Mouse (Mus musculus) embryonic facial prominence, embryonic 12.5 days (tissue): ENCODE measurements at regions not wholly inside any gene's neighbourhood (a gene's known extent, or its start where the extent isn't known, plus 50 kb on each side); places are given as distances from the start of the nearest gene placed in this dataset.
A peak's percentile ranks its signal among the peaks of the same experiment; 100 is the strongest.

Experiments
- ATAC-seq: fragments of 200-750 bp; cut with Nextera tagmentation; 2 replicates; pipeline ENCODE4 v1.8.0; 2017; ENCODE audit not compliant: insufficient number of reproducible peaks, insufficient read depth, low FRiP score, low TSS enrichment
- H3K27ac ChIP-seq: fragments of 300-500 bp; sonication (generic); 2 replicates; pipeline ENCODE4 v1.5.1; 2016; ENCODE audit warnings: mild to moderate bottlenecking
- H3K27me3 ChIP-seq: fragments of 300-500 bp; sonication (generic); 2 replicates; pipeline ENCODE4 v1.6.1; 2016; ENCODE audit warnings: mild to moderate bottlenecking, moderate library complexity
- H3K36me3 ChIP-seq: fragments of 300-500 bp; sonication (generic); 2 replicates; pipeline ENCODE4 v1.6.1; 2016; ENCODE audit warnings: mild to moderate bottlenecking
- H3K4me1 ChIP-seq: fragments of 300-500 bp; sonication (generic); 2 replicates; pipeline ENCODE4 v1.6.1; 2016
- H3K4me2 ChIP-seq: fragments of 300-500 bp; sonication (generic); replicated peaks from 2 replicates; pipeline ENCODE4 v1.6.1; 2016; ENCODE audit warnings: mild to moderate bottlenecking, moderate library complexity
- H3K4me3 ChIP-seq: fragments of 300-500 bp; sonication (generic); 2 replicates; pipeline ENCODE4 v1.5.1; 2016; ENCODE audit warnings: mild to moderate bottlenecking
- H3K9ac ChIP-seq: fragments of 300-500 bp; sonication (generic); 2 replicates; pipeline ENCODE4 v1.6.1; 2016; ENCODE audit warnings: mild to moderate bottlenecking, moderate library complexity
- H3K9me3 ChIP-seq: fragments of 300-500 bp; sonication (generic); 2 replicates; pipeline ENCODE4 v1.6.1; 2016; ENCODE audit warnings: mild to moderate bottlenecking, moderate library complexity
- WGBS: fragments of 180-500 bp; shearing (Covaris S2); methylation state at CpG from one replicate; pipeline ENCODE4 v1.1.7; 2016; 5-methylcytosine and 5-hydroxymethylcytosine counted together

GRCm38 (mm10) chr5:118386126-118386525 is 141.1 kb downstream of the 2410131K14Rik start:
- no peak overlapping the region for H3K9ac ChIP-seq
- no peak overlapping the region for H3K4me2 ChIP-seq
- no peak for ATAC-seq
- no peak overlapping the region for H3K27ac ChIP-seq
- 75% methylated on average over 4 of the region's 4 CpGs for WGBS
- H3K4me3 ChIP-seq: no peak overlapping the region
- peaks cover 22% of the 10 kb centered on the region for H3K9me3 ChIP-seq
- H3K27me3 ChIP-seq: 0 out of 2 replicates have a peak, but pooled peaks cover 2% of the 10 kb centered on the region
- H3K36me3 ChIP-seq: no peaks in the 10 kb centered on the region
- no peaks in the 10 kb centered on the region for H3K4me1 ChIP-seq

GRCm38 (mm10) chr5:118388419-118388818 is 143.4 kb downstream of the 2410131K14Rik start:
- 90% methylated on average over 6 of the region's 6 CpGs for WGBS
- no peak for ATAC-seq
- Histone ChIP-seq H3K9ac (no peak overlapping the region), H3K4me1 (no peaks in the 10 kb centered on the region), H3K4me3 (no peak overlapping the region), H3K9me3 (peaks cover 22% of the 10 kb centered on the region), H3K27me3 (0 out of 2 replicates have a peak, but pooled peaks cover 2% of the 10 kb centered on the region), H3K36me3 (no peaks in the 10 kb centered on the region), H3K27ac (no peak overlapping the region), H3K4me2 (no peak overlapping the region)

GRCm38 (mm10) chr5:118390691-118391373 is 145.8 kb downstream of the 2410131K14Rik start:
- Histone ChIP-seq H3K27me3 (0 out of 2 replicates have a peak, but pooled peaks cover 2% of the 10 kb centered on the region), H3K9me3 (peaks cover 22% of the 10 kb centered on the region), H3K4me3 (no peak overlapping the region), H3K4me2 (no peak overlapping the region), H3K27ac (no peak overlapping the region), H3K9ac (no peak overlapping the region), H3K36me3 (no peaks in the 10 kb centered on the region), H3K4me1 (peaks cover under 1% of the 10 kb centered on the region)
- 72% methylated on average over 7 of the region's 7 CpGs for WGBS
- ATAC-seq: no peak

- Histone ChIP-seq H3K9ac (no peak overlapping the region), H3K4me3 (no peak overlapping the region), H3K4me1 (peaks cover 7% of the 10 kb centered on the region), H3K4me2 (no peak overlapping the region), H3K27me3 (0 out of 2 replicates have a peak, but pooled peaks cover 6% of the 10 kb centered on the region), H3K27ac (no peak overlapping the region), H3K9me3 (peaks cover 22% of the 10 kb centered on the region), H3K36me3 (no peaks in the 10 kb centered on the region)
- 85% methylated on average over 8 of the region's 8 CpGs for WGBS
- ATAC-seq: no peak
Observed at GRCm38 (mm10) chr5:118392932-118393487, 148.0 kb downstream of the 2410131K14Rik start.

DNA sequence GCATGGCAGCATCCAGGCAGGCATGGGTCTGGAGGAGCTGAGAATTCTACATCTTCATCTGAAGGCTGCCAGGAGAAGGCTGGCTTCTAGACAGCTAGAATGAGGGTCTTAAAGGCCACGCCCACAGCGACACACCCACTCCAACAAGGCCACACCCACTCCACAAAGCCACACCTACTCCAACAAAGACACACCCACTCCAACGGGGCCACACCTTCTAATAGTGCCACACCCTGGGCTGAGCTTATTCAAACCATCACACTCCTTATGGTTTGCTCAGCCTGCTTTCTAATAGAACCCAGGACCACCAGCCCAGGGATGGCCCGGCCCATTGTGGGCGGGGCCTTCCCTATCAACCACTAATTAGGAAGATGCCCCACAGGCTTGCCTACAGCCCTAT is 149.0 kb downstream of the 2410131K14Rik start:
- H3K27ac ChIP-seq: no peak overlapping the region
- ATAC-seq: no peak
- no peak overlapping the region for H3K9ac ChIP-seq
- peaks cover 7% of the 10 kb centered on the region for H3K4me1 ChIP-seq
- H3K4me3 ChIP-seq: no peak overlapping the region
- H3K9me3 ChIP-seq: peaks cover 18% of the 10 kb centered on the region
- no peaks in the 10 kb centered on the region for H3K36me3 ChIP-seq
- H3K27me3 ChIP-seq: 0 out of 2 replicates have a peak, but pooled peaks cover 6% of the 10 kb centered on the region
- no peak overlapping the region for H3K4me2 ChIP-seq
- 57% methylated on average over 5 of the region's 5 CpGs for WGBS

GRCm38 (mm10) chr5:118396004-118396725 is 151.1 kb downstream of the 2410131K14Rik start:
- peaks cover 7% of the 10 kb centered on the region for H3K4me1 ChIP-seq
- peak overlapping the region; percentile 32 for H3K4me2 ChIP-seq
- no peak overlapping the region for H3K4me3 ChIP-seq
- H3K27me3 ChIP-seq: 0 out of 2 replicates have a peak, but pooled peaks cover 6% of the 10 kb centered on the region
- H3K27ac ChIP-seq: no peak overlapping the region
- no peak for ATAC-seq
- no peaks in the 10 kb centered on the region for H3K9me3 ChIP-seq
- no peak overlapping the region for H3K9ac ChIP-seq
- H3K36me3 ChIP-seq: no peaks in the 10 kb centered on the region
- WGBS: 10% methylated on average over 28 of the region's 28 CpGs

DNA sequence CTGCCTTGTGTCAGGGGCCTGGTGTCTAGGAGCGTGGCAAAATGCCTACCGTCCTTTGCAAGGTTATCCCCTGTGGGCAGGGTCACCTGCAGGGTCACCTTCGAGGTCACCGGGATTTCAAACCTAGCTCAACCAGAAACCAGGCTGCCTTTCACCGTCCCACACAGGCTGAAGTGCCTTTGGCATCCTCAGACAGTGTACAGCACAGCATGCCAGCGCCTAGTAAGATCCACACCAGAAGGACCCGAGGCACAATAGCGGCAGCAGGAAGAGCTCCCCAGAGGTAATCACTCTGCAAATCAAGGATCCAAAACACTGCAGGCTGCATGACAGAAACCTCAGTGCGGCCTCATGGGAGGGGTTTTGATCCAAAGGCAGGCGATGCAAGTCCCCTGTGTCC is 155.9 kb downstream of the 2410131K14Rik start:
- H3K4me3 ChIP-seq: no peak overlapping the region
- no peak overlapping the region for H3K4me2 ChIP-seq
- no peaks in the 10 kb centered on the region for H3K36me3 ChIP-seq
- 31% methylated on average over 10 of the region's 10 CpGs for WGBS
- no peak overlapping the region for H3K9ac ChIP-seq
- H3K4me1 ChIP-seq: peaks cover 6% of the 10 kb centered on the region
- no peak for ATAC-seq
- no peak overlapping the region for H3K27ac ChIP-seq
- H3K27me3 ChIP-seq: 0 out of 2 replicates have a peak, but pooled peaks cover 6% of the 10 kb centered on the region
- H3K9me3 ChIP-seq: peaks cover 8% of the 10 kb centered on the region; the same call in 1 of the 2 replicates

DNA sequence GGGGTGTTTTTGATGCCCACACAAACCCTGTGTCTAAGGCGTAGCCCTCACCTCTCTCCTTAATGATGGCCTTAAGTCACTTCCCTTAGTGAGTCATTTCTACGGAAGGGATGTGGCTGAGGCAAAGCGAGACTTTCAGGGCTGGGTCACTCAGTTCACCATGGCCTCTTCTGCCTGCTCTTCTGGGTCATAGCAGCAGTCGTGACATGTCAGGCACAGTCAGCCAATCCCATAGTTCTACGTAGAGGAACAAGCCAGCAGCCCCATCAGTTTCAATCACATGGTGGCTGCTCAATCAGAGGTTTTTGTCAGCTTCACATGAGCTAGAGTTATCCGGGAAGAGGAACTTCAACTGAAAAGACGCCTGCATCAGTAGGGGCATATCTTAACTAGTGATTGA is 156.1 kb upstream of the Med13l start:
- no peak for ATAC-seq
- 75% methylated on average over 7 of the region's 7 CpGs for WGBS

GRCm38 (mm10) chr5:118405421-118405820 is 155.1 kb upstream of the Med13l start:
- 76% methylated on average over 3 of the region's 3 CpGs for WGBS
- no peaks in the 10 kb centered on the region for H3K27me3 ChIP-seq
- H3K9me3 ChIP-seq: peaks cover 10% of the 10 kb centered on the region; the same call in 1 of the 2 replicates
- no peak overlapping the region for H3K4me3 ChIP-seq
- H3K4me2 ChIP-seq: no peak overlapping the region
- ATAC-seq: no peak
- no peak overlapping the region for H3K27ac ChIP-seq
- no peak overlapping the region for H3K9ac ChIP-seq
- no peaks in the 10 kb centered on the region for H3K36me3 ChIP-seq
- peaks cover 3% of the 10 kb centered on the region for H3K4me1 ChIP-seq

More for the DNA sequence above, 156.1 kb upstream of the Med13l start:
- peaks cover 3% of the 10 kb centered on the region for H3K4me1 ChIP-seq
- H3K9me3 ChIP-seq: peaks cover 10% of the 10 kb centered on the region; the same call in 1 of the 2 replicates
- H3K27ac ChIP-seq: no peak overlapping the region
- H3K9ac ChIP-seq: no peak overlapping the region
- no peaks in the 10 kb centered on the region for H3K36me3 ChIP-seq
- H3K27me3 ChIP-seq: no peaks in the 10 kb centered on the region
- no peak overlapping the region for H3K4me2 ChIP-seq
- no peak overlapping the region for H3K4me3 ChIP-seq

DNA sequence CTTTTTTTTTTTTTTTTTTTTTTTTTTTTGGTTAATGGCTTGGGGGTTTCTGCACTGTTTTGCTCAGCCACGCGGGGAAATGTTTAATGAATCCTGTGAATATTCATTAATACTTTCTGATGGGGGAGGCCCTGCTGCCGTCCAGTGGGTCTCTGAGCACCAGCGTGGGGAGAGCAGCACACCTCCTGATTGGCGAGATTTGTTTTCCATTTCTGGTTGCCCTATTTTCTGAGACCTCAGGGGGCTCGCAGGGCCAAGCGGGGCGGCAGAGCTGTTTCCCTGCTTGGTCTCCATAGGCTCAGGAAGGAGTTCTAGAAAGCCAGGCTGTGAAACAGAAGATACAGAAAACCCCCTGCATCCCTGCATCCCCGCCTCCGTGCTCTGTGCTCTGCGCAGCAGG is 153.0 kb upstream of the Med13l start:
- H3K27me3 ChIP-seq: no peaks in the 10 kb centered on the region
- no peak overlapping the region for H3K27ac ChIP-seq
- H3K9me3 ChIP-seq: peaks cover 10% of the 10 kb centered on the region; the same call in 1 of the 2 replicates
- H3K4me2 ChIP-seq: no peak overlapping the region
- no peak overlapping the region for H3K4me3 ChIP-seq
- 43% methylated on average over 11 of the region's 11 CpGs for WGBS
- ATAC-seq: no peak
- peaks cover 3% of the 10 kb centered on the region for H3K4me1 ChIP-seq
- H3K36me3 ChIP-seq: no peaks in the 10 kb centered on the region
- H3K9ac ChIP-seq: no peak overlapping the region

- peaks cover 3% of the 10 kb centered on the region for H3K4me1 ChIP-seq
- no peaks in the 10 kb centered on the region for H3K36me3 ChIP-seq
- WGBS: 64% methylated on average over 3 of the region's 3 CpGs
- H3K9me3 ChIP-seq: peaks cover 10% of the 10 kb centered on the region; the same call in 1 of the 2 replicates
- ATAC-seq: no peak
- no peak overlapping the region for H3K4me3 ChIP-seq
- H3K27me3 ChIP-seq: no peaks in the 10 kb centered on the region
- H3K4me2 ChIP-seq: no peak overlapping the region
- no peak overlapping the region for H3K9ac ChIP-seq
- H3K27ac ChIP-seq: no peak overlapping the region
Observed at GRCm38 (mm10) chr5:118407973-118408372, 152.5 kb upstream of the Med13l start.
